Mouse (Mus musculus) erythroid progenitor cell, adult 5-6 weeks (primary cell): ENCODE results near the gene Trio. TPM values are rescaled to one million over a fixed set of nuclear protein-coding genes. Genes with fewer than 3 reads are reported as not detected.

Experiments used
- ATAC-seq: replicated peaks from 2 replicates; pipeline ENCODE4 v1.8.0; 2016; ENCODE audit warnings: moderate number of reproducible peaks, mild to moderate bottlenecking, moderate TSS enrichment, inconsistent platforms; ENCODE audit not compliant: poor library complexity, low FRiP score, severe bottlenecking
- total RNA-seq, 2 experiments: library from RNA; stranded (forward) in 1 of 2; stranded (reverse) in 1 of 2; fragments of 150-400 nt in 1 of 2; fragments of 186-747, 209-891 nt in 1 of 2; gene quantifications; 2 replicates each; pipeline versions ENCODE4 v1.2.3 to v1.2.4; 2015 to 2017; ENCODE audit warnings: low replicate concordance in 2 of 2

The Trio gene
- total RNA-seq, 2 experiments from 2014 or later = 3.4 to 6.3 TPM

- ATAC-seq = no peak
These were observed 237.4 kb downstream of the Trio start for GRCm38 (mm10) chr15:27788122-27788759.

GRCm38 (mm10) chr15:27787151-27787550 lies 238.5 kb downstream of the Trio start:
- no peak for ATAC-seq

- ATAC-seq = no peak
These were observed 239.2 kb downstream of the Trio start for GRCm38 (mm10) chr15:27786418-27786817.

- no peak for ATAC-seq
These were observed 240.2 kb downstream of the Trio start for GRCm38 (mm10) chr15:27785280-27786001.

GRCm38 (mm10) chr15:27784126-27784563 lies 241.5 kb downstream of the Trio start:
- ATAC-seq = no peak

GRCm38 (mm10) chr15:27783541-27784125 lies 242.0 kb downstream of the Trio start:
- no peak for ATAC-seq

- ATAC-seq = no peak
These were observed 242.6 kb downstream of the Trio start for GRCm38 (mm10) chr15:27783092-27783491.

GRCm38 (mm10) chr15:27782383-27783036 lies 243.1 kb downstream of the Trio start:
- ATAC-seq = no peak

GRCm38 (mm10) chr15:27779827-27780226 lies 245.8 kb downstream of the Trio start:
- no peak for ATAC-seq

- ATAC-seq = no peak
These were observed 246.2 kb downstream of the Trio start for GRCm38 (mm10) chr15:27779398-27779797.

GRCm38 (mm10) chr15:27778256-27778655 lies 247.4 kb downstream of the Trio start:
- no peak for ATAC-seq

- no peak for ATAC-seq
These were observed 248.0 kb downstream of the Trio start for GRCm38 (mm10) chr15:27777455-27778190.

- ATAC-seq = no peak
These were observed 251.2 kb downstream of the Trio start for GRCm38 (mm10) chr15:27774481-27774880.

GRCm38 (mm10) chr15:27772125-27772627 lies 253.5 kb downstream of the Trio start:
- no peak for ATAC-seq

GRCm38 (mm10) chr15:27771581-27771980 lies 254.1 kb downstream of the Trio start:
- no peak for ATAC-seq

- ATAC-seq = no peak
These were observed 255.0 kb downstream of the Trio start for GRCm38 (mm10) chr15:27770513-27771196.

GRCm38 (mm10) chr15:27761416-27761815 lies 264.2 kb downstream of the Trio start:
- ATAC-seq = no peak

- no peak for ATAC-seq
These were observed 265.0 kb downstream of the Trio start for GRCm38 (mm10) chr15:27760655-27761054.

- no peak for ATAC-seq
These were observed 265.8 kb downstream of the Trio start for GRCm38 (mm10) chr15:27759890-27760289.
